Mouse (Mus musculus) MEL (cell line): ENCODE data around the gene Rai2. TPM values are rescaled to one million over a fixed set of nuclear protein-coding genes. Genes with fewer than 3 reads are reported as not detected.

Source experiments
- DNase-seq: peaks from one replicate; pipeline ENCODE4 v3.0.0; 2011; ENCODE audit warnings: low read depth, low spot score
- H3K27ac ChIP-seq: 2 replicates; pipeline ENCODE4 v1.5.1; 2012; ENCODE audit warnings: low read depth, mild to moderate bottlenecking, control low read depth, low read length, moderate library complexity; ENCODE audit not compliant: control insufficient read depth
- H3K27me3 ChIP-seq, 2 experiments: fragments of 150-350 bp in 1 of 2; sonication (generic) in 1 of 2; 2 replicates each; pipeline ENCODE4 v1.6.1; 2012; ENCODE audit warnings: low read length in 2 of 2, mild to moderate bottlenecking in 2 of 2, improper control_type of control experiment in 1 of 2, moderate library complexity in 1 of 2; ENCODE audit not compliant: insufficient read depth in 2 of 2, control insufficient read depth in 1 of 2
- H3K36me3 ChIP-seq, 2 experiments: 2 replicates each; pipeline ENCODE4 v1.6.1; 2012 to 2014; ENCODE audit warnings: low read length in 2 of 2, improper control_type of control experiment in 1 of 2, inconsistent platforms in 1 of 2, mild to moderate bottlenecking in 1 of 2; ENCODE audit not compliant: insufficient read depth in 2 of 2, control insufficient read depth in 1 of 2
- H3K4me1 ChIP-seq, 2 experiments: fragments of 150-350 bp in 1 of 2; sonication (generic) in 1 of 2; 2 replicates each; pipeline ENCODE4 v1.6.1; 2012; ENCODE audit warnings: low read length in 2 of 2, improper control_type of control experiment in 1 of 2, mild to moderate bottlenecking in 1 of 2; ENCODE audit not compliant: insufficient read depth in 2 of 2, control insufficient read depth in 1 of 2
- H3K4me3 ChIP-seq, 2 experiments: fragments of 150-350 bp in 1 of 2; sonication (generic) in 1 of 2; 2 replicates each; pipeline ENCODE4 v1.5.1; 2012; ENCODE audit warnings: low read depth in 2 of 2, low read length in 2 of 2, mild to moderate bottlenecking in 2 of 2, moderate library complexity in 2 of 2, control low read depth in 1 of 2, improper control_type of control experiment in 1 of 2; ENCODE audit not compliant: control insufficient read depth in 1 of 2, insufficient read depth in 1 of 2
- H3K79me2 ChIP-seq: 2 replicates; pipeline ENCODE4 v1.6.1; 2012; ENCODE audit warnings: mild to moderate bottlenecking, low read length, moderate library complexity; ENCODE audit not compliant: control insufficient read depth, poor library complexity, insufficient read depth
- H3K9ac ChIP-seq: 2 replicates; pipeline ENCODE4 v1.6.1; 2012; ENCODE audit warnings: low read depth, mild to moderate bottlenecking, control low read depth, low read length, moderate library complexity; ENCODE audit not compliant: control insufficient read depth, poor library complexity, severe bottlenecking
- H3K9me3 ChIP-seq: fragments of 150-350 bp; sonication (generic); replicated peaks from 2 replicates; pipeline ENCODE4 v1.6.1; 2012; ENCODE audit warnings: mild to moderate bottlenecking, low read length, improper control_type of control experiment, moderate library complexity; ENCODE audit not compliant: insufficient read depth
- CTCF ChIP-seq, 3 experiments: IDR thresholded peaks in 2 of 3; conservative IDR thresholded peaks in 1 of 3; 2 replicates each; pipeline ENCODE4 v1.5.1; 2011 to 2012; ENCODE audit warnings: low read length in 3 of 3, low read depth in 2 of 3, mild to moderate bottlenecking in 2 of 3, improper control_type of control experiment in 1 of 3, inconsistent platforms in 1 of 3, mixed read lengths in 1 of 3, moderate library complexity in 1 of 3; ENCODE audit not compliant: control insufficient read depth in 1 of 3, insufficient read depth in 1 of 3, poor library complexity in 1 of 3, severe bottlenecking in 1 of 3
- E2F4 ChIP-seq: IDR thresholded peaks from 2 replicates; pipeline ENCODE4 v1.6.1; 2011; ENCODE audit warnings: low read depth, low read length, improper control_type of control experiment, borderline replicate concordance
- ELF1 ChIP-seq: IDR thresholded peaks from 2 replicates; pipeline ENCODE4 v1.6.1; 2014; ENCODE audit warnings: low read depth, mild to moderate bottlenecking, inconsistent platforms, low read length, improper control_type of control experiment, moderate library complexity
- EP300 ChIP-seq, 2 experiments: IDR thresholded peaks; 2 replicates each; pipeline ENCODE4 v1.6.1; 2011; ENCODE audit warnings: improper control_type of control experiment in 2 of 2, low read length in 2 of 2, low read depth in 1 of 2, mild to moderate bottlenecking in 1 of 2
- ETS1 ChIP-seq: IDR thresholded peaks from 2 replicates; pipeline ENCODE4 v1.6.1; 2012; ENCODE audit warnings: low read depth, mild to moderate bottlenecking, inconsistent platforms, low read length, improper control_type of control experiment, moderate library complexity
- HCFC1 ChIP-seq: IDR thresholded peaks from 2 replicates; pipeline ENCODE4 v1.6.1; 2012; ENCODE audit warnings: low read depth, mild to moderate bottlenecking, inconsistent platforms, low read length, improper control_type of control experiment, moderate library complexity
- JUND ChIP-seq: IDR thresholded peaks from 2 replicates; pipeline ENCODE4 v1.6.1; 2011; ENCODE audit warnings: low read depth, mild to moderate bottlenecking, improper control_type of control experiment, low read length
- KAT2A ChIP-seq: conservative IDR thresholded peaks from 2 replicates; pipeline ENCODE4 v1.6.1; 2012; ENCODE audit warnings: low read depth, low read length, improper control_type of control experiment, inconsistent platforms
- MAX ChIP-seq: IDR thresholded peaks from 2 replicates; pipeline ENCODE4 v1.6.1; 2011; ENCODE audit warnings: low read length, improper control_type of control experiment
- MAZ ChIP-seq: IDR thresholded peaks from 2 replicates; pipeline ENCODE4 v1.6.1; 2012; ENCODE audit warnings: low read depth, mild to moderate bottlenecking, inconsistent platforms, low read length, improper control_type of control experiment
- MXI1 ChIP-seq: IDR thresholded peaks from 2 replicates; pipeline ENCODE4 v1.6.1; 2011; ENCODE audit warnings: mild to moderate bottlenecking, low read depth, low read length, improper control_type of control experiment
- MYB ChIP-seq: IDR thresholded peaks from 2 replicates; pipeline ENCODE4 v1.6.1; 2011; ENCODE audit warnings: mild to moderate bottlenecking, low read depth, low read length, improper control_type of control experiment
- MYC ChIP-seq: IDR thresholded peaks from 2 replicates; pipeline ENCODE4 v1.6.1; 2011; ENCODE audit warnings: low read depth, mild to moderate bottlenecking, low read length, improper control_type of control experiment, moderate library complexity
- NELFE ChIP-seq: IDR thresholded peaks from 2 replicates; pipeline ENCODE4 v1.6.1; 2011; ENCODE audit warnings: low read depth, low read length, improper control_type of control experiment
- POLR2A ChIP-seq, 2 experiments: IDR thresholded peaks; 2 replicates each; pipeline ENCODE4 v1.6.1; 2011 to 2012; ENCODE audit warnings: low read length in 2 of 2, mild to moderate bottlenecking in 2 of 2, control low read depth in 1 of 2, improper control_type of control experiment in 1 of 2, low read depth in 1 of 2, moderate library complexity in 1 of 2; ENCODE audit not compliant: control insufficient read depth in 1 of 2, insufficient read depth in 1 of 2, poor library complexity in 1 of 2
- POLR2AphosphoS2 ChIP-seq: IDR thresholded peaks from 2 replicates; pipeline ENCODE4 v1.6.1; 2011; ENCODE audit warnings: low read length, improper control_type of control experiment
- RAD21 ChIP-seq: IDR thresholded peaks from 2 replicates; pipeline ENCODE4 v1.6.1; 2011; ENCODE audit warnings: mild to moderate bottlenecking, low read depth, low read length, improper control_type of control experiment
- SIN3A ChIP-seq: IDR thresholded peaks from 2 replicates; pipeline ENCODE4 v1.6.1; 2012; ENCODE audit warnings: low read length, improper control_type of control experiment, inconsistent platforms
- SMC3 ChIP-seq: IDR thresholded peaks from 2 replicates; pipeline ENCODE4 v1.6.1; 2011; ENCODE audit warnings: low read depth, low read length, improper control_type of control experiment
- TAL1 ChIP-seq: IDR thresholded peaks from 2 replicates; pipeline ENCODE4 v1.6.1; 2012; ENCODE audit warnings: mild to moderate bottlenecking, inconsistent platforms, low read length, moderate library complexity, mixed read lengths
- TBP ChIP-seq: IDR thresholded peaks from 2 replicates; pipeline ENCODE4 v1.8.0; 2011; ENCODE audit warnings: low read depth, low read length, improper control_type of control experiment
- UBTF ChIP-seq: IDR thresholded peaks from 2 replicates; pipeline ENCODE4 v1.6.1; 2012; ENCODE audit warnings: low read depth, mild to moderate bottlenecking, inconsistent platforms, low read length, improper control_type of control experiment, moderate library complexity, borderline replicate concordance; ENCODE audit not compliant: insufficient read depth
- USF2 ChIP-seq, 2 experiments: IDR thresholded peaks; 2 replicates each; pipeline ENCODE4 v1.6.1; 2011 to 2012; ENCODE audit warnings: improper control_type of control experiment in 2 of 2, low read length in 2 of 2, borderline replicate concordance in 1 of 2, inconsistent platforms in 1 of 2, low read depth in 1 of 2, mild to moderate bottlenecking in 1 of 2; ENCODE audit not compliant: insufficient read depth in 1 of 2
- ZC3H11A ChIP-seq: IDR thresholded peaks from 2 replicates; pipeline ENCODE4 v1.6.1; 2012; ENCODE audit warnings: low read depth, mild to moderate bottlenecking, inconsistent platforms, low read length, improper control_type of control experiment
- ZKSCAN1 ChIP-seq: IDR thresholded peaks from 2 replicates; pipeline ENCODE4 v1.6.1; 2012; ENCODE audit warnings: low read depth, mild to moderate bottlenecking, inconsistent platforms, low read length, improper control_type of control experiment, moderate library complexity
- polyA plus RNA-seq, 2 experiments: library from polyadenylated mRNA; stranded (reverse) in 1 of 2; unstranded in 1 of 2; fragments of >175 nt in 1 of 2; fragments of >200 nt in 1 of 2; gene quantifications; 2 replicates each; pipeline versions ENCODE4 v1.2.1 to v1.2.4; 2012; ENCODE audit warnings: low replicate concordance in 2 of 2, low read depth in 1 of 2; ENCODE audit not compliant: insufficient read length in 2 of 2, insufficient read depth in 1 of 2, missing spikeins in 1 of 2
- total RNA-seq: library from RNA; depleted of rRNA; stranded (reverse); fragments of 300-350 nt; gene quantifications from 2 replicates; pipeline ENCODE4 v1.2.3, GENCODE M21; 2012; rRNA removed

Rai2 gene
- total RNA-seq (not detected in 2 replicates), polyA plus RNA-seq (not detected)

- no peak for DNase-seq
- Histone ChIP-seq H3K4me3 (no peak within 1 kb of the TSS), H3K27ac (no peak within 1 kb of the TSS), H3K4me1 (no peaks in the 10 kb centered on the region), H3K36me3 (no peaks in the 10 kb centered on the region), H3K27me3 (no peaks in the 10 kb centered on the region), H3K9ac (no peak within 1 kb of the TSS), H3K79me2 (no peaks in the 10 kb centered on the region), H3K9me3 (no peaks in the 10 kb centered on the region)
- TF ChIP-seq MAZ (no peak), UBTF (no peak), TAL1 (no peak), NELFE (no peak), ETS1 (no peak), JUND (no peak), ZKSCAN1 (no peak), MAX (no peak)
Observed at GRCm38 (mm10) chrX:161716865-161717763, at the start of gene Rai2. Gene Rai2, plus strand, starts transcription at chrX:161717069.

DNA sequence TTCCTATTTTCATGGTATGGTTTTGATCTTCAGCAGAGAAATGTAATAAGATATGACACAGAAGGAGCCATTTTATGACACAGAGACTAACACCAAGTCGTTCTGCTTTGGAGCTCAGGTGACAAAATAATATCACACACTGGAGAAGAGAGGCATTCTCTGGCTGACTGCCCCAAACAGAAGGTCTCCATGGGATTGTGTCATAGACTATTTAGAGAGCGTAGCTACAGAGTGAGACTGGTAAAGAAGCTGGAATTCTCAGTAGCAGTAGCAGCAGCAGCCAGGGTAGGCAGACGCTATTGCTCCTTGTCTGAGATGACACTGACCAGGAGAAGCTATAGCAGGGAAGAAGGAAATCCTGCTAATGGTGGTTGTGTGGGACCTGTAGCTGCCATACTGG is 27.5 kb upstream of the Rai2 start:
- Histone ChIP-seq H3K4me3 (no peak overlapping the region), H3K27ac (no peak overlapping the region), H3K27me3 (no peaks in the 10 kb centered on the region), H3K36me3 (no peaks in the 10 kb centered on the region), H3K9ac (no peak overlapping the region), H3K79me2 (no peaks in the 10 kb centered on the region), H3K9me3 (no peaks in the 10 kb centered on the region), H3K4me1 (no peaks in the 10 kb centered on the region)
- TF ChIP-seq MYC (no peak), ELF1 (no peak)
- no peak for DNase-seq

- DNase-seq = no peak
- Histone ChIP-seq H3K4me3 (no peak overlapping the region), H3K79me2 (no peaks in the 10 kb centered on the region), H3K9ac (no peak overlapping the region), H3K4me1 (no peaks in the 10 kb centered on the region), H3K27ac (no peak overlapping the region), H3K9me3 (no peaks in the 10 kb centered on the region), H3K27me3 (no peaks in the 10 kb centered on the region), H3K36me3 (no peaks in the 10 kb centered on the region)
- no peak for TF ChIP-seq ZC3H11A
- TF ChIP-seq EP300 (IDR thresholded peaks at IDR 0.05; ENCODE audit: low read depth in 1 of 2, low read length in 2 of 2) = no peak
- TF ChIP-seq USF2 (IDR thresholded peaks at IDR 0.05; ENCODE audit: borderline replicate concordance in 1 of 2, insufficient read depth in 1 of 2, low read depth in 1 of 2, low read length in 2 of 2) = no peak
- TF ChIP-seq MYC = no peak
- no peak for TF ChIP-seq ELF1
- no peak for TF ChIP-seq SMC3
- TF ChIP-seq MAX = no peak
- TF ChIP-seq POLR2A (IDR thresholded peaks at IDR 0.05; ENCODE audit: control insufficient read depth in 1 of 2, insufficient read depth in 1 of 2, low read depth in 1 of 2, low read length in 2 of 2, poor library complexity in 1 of 2) = no peak
- TF ChIP-seq MXI1 = no peak
- no peak for TF ChIP-seq CTCF (IDR thresholded peaks at IDR 0.05 in 2 of 3, conservative IDR thresholded peaks at IDR 0.05 in 1 of 3; ENCODE audit: control insufficient read depth in 1 of 3, insufficient read depth in 1 of 3, low read depth in 2 of 3, low read length in 3 of 3, poor library complexity in 1 of 3, severe bottlenecking in 1 of 3)
- no peak for TF ChIP-seq E2F4
- no peak for TF ChIP-seq SIN3A
- no peak for TF ChIP-seq MYB
- no peak for TF ChIP-seq HCFC1
- no peak for TF ChIP-seq KAT2A
- no peak for TF ChIP-seq RAD21
- no peak for TF ChIP-seq TBP
- no peak for TF ChIP-seq ZKSCAN1
- no peak for TF ChIP-seq POLR2AphosphoS2
Observed at GRCm38 (mm10) chrX:161716503-161716864, 385 bp upstream of the Rai2 start.
